Mouse (Mus musculus) gastrocnemius, postnatal 14 days (tissue): ENCODE measurements around the gene Myoz1. TPM values are rescaled to one million over a fixed set of nuclear protein-coding genes. Genes with fewer than 3 reads are reported as not detected.
"Not testable (repeated sequence)": the region's sequence is repeated elsewhere in the genome, so short reads cannot be mapped to it uniquely, and the experiment has no call there.

ENCODE experiments used
- DNase-seq: peaks from one replicate; pipeline ENCODE4 v3.0.0; 2021; ENCODE audit warnings: mixed read lengths
- intact Hi-C: fragments of 180-260 bp; cut with DNase I; formaldehyde crosslinking; loops from one replicate; pipeline ENCODE4 v1.15.1; 2025; ENCODE audit warnings: low total_unique reads
- long read RNA-seq, 2 experiments: library from polyadenylated mRNA; stranded (forward); transcript quantifications; one replicate each; pipeline ENCODE4 v2.0.0; 2021
- total RNA-seq, 2 experiments: library from RNA; stranded (reverse); gene quantifications; 2 replicates each; pipeline ENCODE4 v1.2.3; 2021

Myoz1 gene
- 1,000 to 10,000 TPM; 1,986 to 2,341 TPM for total RNA-seq
- long read RNA-seq, experiment 1, transcript Myoz1-203 (2 exons, 405 nt): minor isoform, 124 of 3,049 reads
- long read RNA-seq, experiment 1, transcript Myoz1-201 (6 exons, 1,289 nt): major isoform, 2,731 of 3,049 reads
- long read RNA-seq, experiment 1, partial matches to known transcripts: 72 of 3,049 reads
- long read RNA-seq, experiment 1, other reads (novel, unspliced or antisense): 120 of 3,049 reads
- long read RNA-seq, experiment 2, transcript Myoz1-203 (2 exons, 405 nt): minor isoform, 136 of 3,017 reads
- long read RNA-seq, experiment 2, transcript Myoz1-201 (6 exons, 1,289 nt): major isoform, 2,724 of 3,017 reads
- long read RNA-seq, experiment 2, partial matches to known transcripts: 61 of 3,017 reads
- long read RNA-seq, experiment 2, other reads (novel, unspliced or antisense): 95 of 3,017 reads

DNA sequence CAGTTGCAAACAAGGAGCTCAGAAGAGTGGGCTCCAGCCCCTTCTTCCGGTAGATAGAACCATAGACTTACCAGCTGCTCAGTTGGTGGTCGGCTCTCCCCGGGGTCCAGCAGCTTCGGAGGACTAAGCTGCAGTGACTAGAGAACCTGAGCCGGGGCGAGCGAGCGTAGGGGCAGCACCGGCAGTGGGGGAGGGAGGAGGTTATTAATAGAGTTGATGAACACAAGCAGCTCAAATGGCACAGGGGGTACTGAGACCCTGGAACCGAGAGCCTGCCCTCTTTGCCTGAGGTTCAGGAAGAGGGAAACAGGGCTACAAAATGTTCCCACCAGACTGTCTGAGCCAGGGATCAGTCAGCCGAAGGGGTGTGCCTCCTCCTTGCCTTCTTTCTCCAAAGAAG, at the start of gene Myoz1:
TSS of gene Myoz1 (minus strand) at position 180 of the 400 bp plus-strand sequence.
- DNase-seq: peak; percentile 52

GRCm38 (mm10) chr14:20703461-20703860, 47.1 kb upstream of the Myoz1 start:
- intact Hi-C loops: not testable (repeated sequence)

More for the DNA sequence above, at the start of gene Myoz1:
- intact Hi-C loops: no loop called here

GRCm38 (mm10) chr14:20702741-20703381, 46.5 kb upstream of the Myoz1 start, which contains the start of gene Chchd1:
Chchd1 (plus strand) TSS chr14:20703006.
- intact Hi-C loops: no loop called here
- DNase-seq: peak; percentile 92

More at GRCm38 (mm10) chr14:20703461-20703860, 47.1 kb upstream of the Myoz1 start:
- DNase-seq: not testable (repeated sequence)

- no peak for DNase-seq
- intact Hi-C loops: no loop called here
Measured at GRCm38 (mm10) chr14:20702096-20702740, 45.9 kb upstream of the Myoz1 start.

DNA sequence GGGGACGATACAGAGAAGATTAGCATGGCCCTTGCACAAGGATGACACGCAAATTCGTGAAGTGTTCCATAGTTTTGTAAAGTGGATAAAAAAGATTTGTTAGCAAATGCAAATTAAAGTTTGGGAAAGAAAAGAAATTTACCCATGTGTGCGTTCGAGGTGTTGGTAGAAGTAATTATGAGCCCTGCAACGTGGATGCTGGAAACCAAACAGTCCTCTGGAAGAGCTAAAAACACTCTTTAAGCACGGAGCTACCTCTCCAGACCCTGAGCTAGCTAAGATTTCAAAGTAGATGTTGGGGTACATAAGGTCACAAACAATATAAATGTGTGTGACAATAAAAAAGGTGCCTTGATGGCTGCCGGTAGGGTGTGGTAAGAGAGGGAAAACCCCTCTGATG, 45.2 kb upstream of the Myoz1 start:
- no peak for DNase-seq
- intact Hi-C loops: no loop called here

GRCm38 (mm10) chr14:20700362-20700761, 44.0 kb upstream of the Myoz1 start:
- intact Hi-C loops: no loop called here
- DNase-seq: no peak

DNA sequence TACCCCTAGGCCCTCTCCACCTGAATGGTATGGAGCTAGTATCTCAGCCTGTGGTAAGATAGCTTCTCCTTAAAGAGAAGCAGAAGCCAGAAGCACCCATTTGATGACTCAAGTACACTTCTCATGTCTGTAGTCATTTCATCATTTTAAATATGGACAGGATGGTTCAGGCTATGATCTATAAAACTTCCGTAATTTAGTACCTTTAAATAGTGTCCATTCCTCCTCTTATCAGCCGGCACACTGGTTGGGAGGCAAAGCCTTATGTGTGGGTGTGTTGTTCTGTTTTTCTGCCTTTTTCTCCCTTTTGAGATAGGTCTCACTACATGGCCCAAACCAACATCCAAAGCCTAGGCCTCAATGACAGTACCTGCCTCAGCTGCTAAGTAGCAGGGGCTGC, 42.2 kb upstream of the Myoz1 start:
- intact Hi-C loops: no loop called here
- DNase-seq: no peak

DNA sequence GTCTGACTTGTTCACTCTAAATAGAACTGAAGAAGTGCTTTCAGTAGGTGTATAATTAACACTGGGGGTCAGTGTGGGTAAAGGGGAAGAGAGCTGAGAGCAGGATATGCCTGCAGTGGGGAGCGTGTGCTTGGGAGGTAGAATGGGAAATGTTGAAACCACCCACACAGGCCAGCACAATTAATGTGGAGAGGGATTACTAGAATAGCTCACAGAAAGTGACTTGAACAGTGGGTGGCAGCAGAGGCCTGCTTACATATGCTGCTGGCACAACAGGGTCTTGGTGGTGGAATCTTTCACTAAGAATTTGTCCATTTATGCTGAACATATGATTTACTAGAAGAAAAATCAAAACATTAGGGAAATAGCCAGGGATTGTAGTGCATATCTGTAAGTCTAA, 40.6 kb upstream of the Myoz1 start:
- no peak for DNase-seq
- intact Hi-C loops: no loop called here

DNA sequence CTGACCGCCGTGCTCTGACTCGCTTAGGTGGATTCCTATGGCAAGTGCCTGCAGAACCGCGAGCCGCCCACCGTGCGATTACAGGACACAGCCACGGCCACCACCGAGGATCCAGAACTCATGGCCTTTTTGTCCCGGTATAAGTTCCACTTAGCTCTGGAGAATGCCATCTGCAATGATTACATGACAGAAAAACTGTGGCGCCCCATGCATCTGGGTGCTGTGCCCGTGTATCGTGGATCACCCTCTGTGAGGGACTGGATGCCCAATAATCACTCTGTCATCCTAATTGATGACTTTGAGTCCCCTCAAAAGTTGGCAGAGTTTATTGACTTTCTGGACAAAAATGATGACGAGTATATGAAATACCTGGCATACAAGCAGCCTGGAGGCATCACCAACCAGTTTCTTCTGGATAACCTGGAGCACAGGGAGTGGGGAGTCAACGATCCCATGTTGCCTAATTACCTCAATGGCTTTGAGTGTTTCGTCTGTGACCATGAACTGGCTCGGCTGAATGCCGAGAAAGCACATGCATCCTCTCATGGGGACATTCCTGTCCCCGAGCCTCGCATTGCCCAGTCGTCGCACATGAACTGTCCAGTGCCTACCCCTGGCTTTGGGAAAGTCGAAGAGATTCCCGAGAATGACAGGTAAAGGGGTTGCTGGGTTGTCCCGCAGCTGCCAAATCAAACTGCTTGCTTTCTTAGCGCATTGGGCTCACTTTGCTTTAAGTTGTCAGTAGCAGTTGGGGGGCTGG, 39.6 kb upstream of the Myoz1 start:
- no peak for DNase-seq
- intact Hi-C loops: no loop called here

DNA sequence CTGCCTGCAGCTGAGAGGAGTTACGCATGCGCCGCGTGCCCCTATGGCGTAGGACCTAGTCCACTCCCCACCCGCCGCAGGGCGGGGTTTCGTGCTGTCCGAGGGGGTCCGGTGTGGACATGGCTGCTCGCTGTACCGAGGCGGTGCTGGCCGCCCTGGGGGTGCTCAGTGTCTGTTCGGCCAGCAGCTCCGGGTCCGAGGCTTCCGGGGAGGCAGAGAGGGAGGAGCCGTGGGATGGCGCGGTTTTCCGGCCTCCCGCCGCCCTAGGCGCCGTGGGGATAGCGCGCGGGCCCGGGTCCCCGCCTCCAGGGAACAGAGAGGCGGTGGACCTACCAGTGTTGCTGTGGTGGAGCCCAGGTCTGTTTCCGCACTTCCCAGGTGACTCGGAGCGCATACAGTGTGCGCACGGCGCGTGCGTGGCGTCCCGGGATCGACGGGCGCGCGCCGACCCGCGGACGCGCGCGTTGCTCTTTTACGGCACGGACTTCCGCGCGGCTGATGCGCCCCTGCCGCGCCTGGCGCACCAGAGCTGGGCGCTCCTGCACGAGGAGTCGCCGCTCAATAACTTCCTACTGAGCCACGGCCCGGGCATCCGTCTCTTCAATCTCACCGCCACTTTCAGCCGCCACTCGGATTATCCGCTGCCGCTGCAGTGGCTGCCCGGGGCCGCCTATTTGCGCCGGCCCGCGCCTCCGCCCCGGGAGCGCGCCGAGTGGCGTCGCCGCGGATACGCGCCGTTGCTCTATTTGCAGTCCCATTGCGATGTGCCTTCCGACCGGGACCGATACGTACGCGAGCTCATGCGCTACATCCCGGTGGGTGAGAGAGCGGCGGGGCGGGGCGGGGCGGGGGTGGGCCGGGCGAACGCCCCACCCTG, 38.8 kb upstream of the Myoz1 start, which contains the start of gene Fut11:
TSS of gene Fut11 (plus strand) at position 85 of the 877 bp plus-strand sequence.
- intact Hi-C loops: no loop called here

DNA sequence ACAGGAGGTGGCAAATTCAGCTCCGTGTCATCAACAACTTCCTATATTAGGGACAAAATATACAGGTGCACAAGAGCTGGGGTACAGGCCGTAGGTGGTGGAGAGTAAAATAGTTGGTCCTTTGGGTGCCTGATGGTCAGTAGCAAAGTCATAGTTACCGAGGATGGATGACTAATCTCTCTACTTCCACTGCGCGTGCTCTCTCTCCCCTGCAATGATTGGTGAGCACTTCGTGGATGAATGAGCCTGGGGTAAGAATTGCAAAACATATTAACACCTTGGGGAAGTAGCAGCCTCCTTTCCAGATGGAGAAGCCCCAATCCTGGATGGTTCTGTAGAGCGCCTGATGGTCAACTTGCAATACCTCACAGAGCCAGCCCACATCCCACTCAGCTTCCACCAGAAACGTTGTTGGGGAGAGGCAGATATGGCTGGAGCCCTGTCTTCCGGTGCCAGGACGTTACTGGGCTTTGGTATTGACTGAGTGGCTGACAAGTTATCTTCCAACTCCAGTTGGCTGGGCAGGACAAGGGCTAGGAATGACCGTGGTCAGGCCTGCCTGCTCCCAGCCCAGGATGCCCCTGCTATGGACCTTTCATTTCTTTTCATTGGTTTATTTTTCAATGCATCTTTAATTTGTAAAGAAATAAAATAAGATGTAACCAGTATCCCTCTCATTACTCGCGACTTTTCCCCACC, 38.0 kb upstream of the Myoz1 start:
- intact Hi-C loops: no loop called here
- no peak for DNase-seq

More for the DNA sequence above, 38.8 kb upstream of the Myoz1 start, which contains the start of gene Fut11:
- peak; percentile 90 for DNase-seq

GRCm38 (mm10) chr14:20693589-20694101, 37.3 kb upstream of the Myoz1 start:
- DNase-seq: no peak
- intact Hi-C loops: no loop called here

GRCm38 (mm10) chr14:20691772-20692171, 35.4 kb upstream of the Myoz1 start:
- intact Hi-C loops: no loop called here

GRCm38 (mm10) chr14:20689009-20689408, 32.7 kb upstream of the Myoz1 start:
- intact Hi-C loops: no loop called here
- no peak for DNase-seq

More at GRCm38 (mm10) chr14:20691772-20692171, 35.4 kb upstream of the Myoz1 start:
- DNase-seq: no peak

DNA sequence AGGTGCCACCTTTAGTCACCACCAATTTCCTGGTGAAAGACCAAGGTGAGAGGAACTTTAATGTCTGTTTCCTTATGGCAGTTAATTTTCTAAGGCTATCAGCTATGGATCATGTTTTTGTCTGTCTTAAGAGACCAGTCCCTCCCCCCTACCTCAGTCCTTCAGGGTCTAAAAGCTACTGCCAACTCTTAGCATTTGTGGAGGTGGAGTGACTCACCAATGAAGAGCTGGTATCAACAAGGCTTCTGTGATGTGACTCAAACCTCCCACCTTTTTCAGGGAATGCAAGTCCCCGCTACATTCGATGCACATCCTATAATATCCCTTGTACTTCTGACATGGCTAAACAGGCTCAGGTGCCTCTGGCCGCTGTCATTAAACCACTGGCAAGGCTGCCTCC, 30.2 kb upstream of the Myoz1 start:
- intact Hi-C loops: no loop called here
- no peak for DNase-seq

DNA sequence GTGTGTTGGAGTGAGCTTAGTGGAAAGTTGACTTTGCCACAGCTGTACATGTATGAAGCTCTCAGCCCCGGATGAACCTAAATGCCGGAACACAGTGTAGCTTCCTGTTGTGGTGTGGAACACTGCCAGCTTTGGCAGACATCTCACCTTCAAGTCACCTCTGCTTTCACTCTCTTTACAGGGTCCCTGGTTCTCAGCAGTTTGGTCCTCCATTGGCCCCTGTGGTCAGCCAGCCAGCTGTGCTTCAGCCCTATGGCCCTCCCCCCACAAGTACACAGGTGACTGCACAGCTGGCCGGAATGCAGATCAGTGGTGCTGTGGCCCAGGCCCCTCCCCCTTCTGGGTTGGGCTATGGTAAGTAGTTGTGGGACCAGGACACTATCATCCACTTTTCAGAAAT, 26.2 kb upstream of the Myoz1 start:
- DNase-seq: no peak
- intact Hi-C loops: no loop called here

DNA sequence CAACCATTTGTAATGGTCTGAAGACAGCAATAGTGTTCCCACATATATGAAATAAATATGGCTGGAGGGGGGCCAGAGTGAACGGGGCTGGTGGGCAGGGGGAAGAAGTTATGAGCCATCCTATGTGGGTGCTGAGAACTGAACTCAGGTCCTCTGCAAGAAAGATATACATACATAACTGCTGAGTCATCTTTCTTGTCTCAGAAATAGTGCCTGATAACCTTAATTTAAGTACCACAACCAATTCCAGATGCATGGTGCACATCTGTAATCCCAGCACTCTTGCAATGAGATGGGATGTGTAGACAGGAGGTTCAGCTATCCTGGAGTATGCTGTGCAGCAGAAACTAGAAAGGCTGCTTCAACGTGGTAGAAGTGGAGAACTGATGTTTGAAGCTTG, 25.4 kb upstream of the Myoz1 start:
- DNase-seq: no peak
- intact Hi-C loops: no loop called here

DNA sequence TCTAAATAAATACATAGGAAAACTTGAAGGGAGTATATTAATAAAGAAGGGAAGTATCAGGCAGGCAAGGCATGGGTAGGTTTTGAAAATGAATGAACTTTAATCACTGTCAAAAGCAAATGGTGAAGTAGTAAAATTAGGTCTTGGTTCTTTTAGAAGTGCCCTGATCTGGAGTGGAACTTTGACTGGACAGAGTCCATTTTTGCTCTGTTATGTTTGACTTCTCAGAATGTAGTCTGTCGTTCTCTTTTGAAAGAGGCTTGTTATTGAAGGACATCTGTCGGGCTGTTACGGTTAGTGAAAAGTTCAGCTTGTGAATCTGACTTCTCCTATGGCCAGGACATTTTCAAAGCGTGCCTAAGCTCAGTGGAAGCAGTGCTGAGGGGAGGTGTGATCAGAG, 21.6 kb upstream of the Myoz1 start:
- no peak for DNase-seq
- intact Hi-C loops: no loop called here
